Mouse (Mus musculus) small intestine, adult 2 months (tissue): Measurements from ENCODE around the gene Shcbp1l.

ENCODE experiments used
- CTCF ChIP-seq: fragments of 200-500 bp; IDR thresholded peaks from 2 replicates; pipeline ENCODE4 v1.5.1; 2012; ENCODE audit warnings: low read depth, mild to moderate bottlenecking, control low read depth, inconsistent platforms, low read length, moderate library complexity, mixed read lengths; ENCODE audit not compliant: insufficient replicate concordance, insufficient read length; ENCODE audit errors: extremely low read depth
- POLR2A ChIP-seq: fragments of 200-500 bp; IDR thresholded peaks from 2 replicates; pipeline ENCODE4 v1.6.1; 2012; ENCODE audit warnings: low read depth, mild to moderate bottlenecking, control low read depth, inconsistent platforms, low read length, moderate library complexity

GRCm38 (mm10) chr1:153431158-153431557, 6.2 kb downstream of the Shcbp1l start:
- TF ChIP-seq CTCF (no peak), POLR2A (no peak)
